9 mouse cellular contexts compared by ENCODE assay signal in genomic region chr1:120963477-120964178, GRCm38 (mm10).
DNase-seq lines count a peak whose midpoint lies in the region; ATAC-seq and TF ChIP-seq lines count a peak whose summit lies in the region.
"Had no signal": no experiment of that assay in that cellular context is flagged by ENCODE, and none has a peak within 500 bp of the region (broad histone marks: within the 10 kb centered on the region; RNA-seq: fewer than 3 reads in every experiment).

No protein-coding gene starts in this region.

- H3K27ac ChIP-seq in kidney, postnatal 0 days, result no peak overlapping the region
- H3K27ac ChIP-seq in embryonic facial prominence, embryonic 13.5 days, result no peak overlapping the region
- H3K27ac ChIP-seq in hindbrain, postnatal 0 days, result no peak overlapping the region
- H3K27ac ChIP-seq in neural tube, embryonic 12.5 days, result no peak overlapping the region

- TF ChIP-seq CTCF in kidney, postnatal 0 days (IDR thresholded peaks at IDR 0.05; ENCODE audit: low read depth), result no peak
- no peak for TF ChIP-seq CTCF in hindbrain, postnatal 0 days (IDR thresholded peaks at IDR 0.05; ENCODE audit: low read depth)

- peak; percentile 49 for DNase-seq in kidney, postnatal 0 days (ENCODE audit: low spot score)
- no peak for DNase-seq in kidney, adult 11 months
- peak; percentile 18 for DNase-seq in hindbrain, postnatal 0 days (ENCODE audit: low spot score)
- no peak for DNase-seq in cerebellum, postnatal 25 days

- no peaks in the 10 kb centered on the region for H3K4me1 ChIP-seq in kidney, postnatal 0 days (replicated peaks; ENCODE audit: insufficient read depth, low read length)
- H3K4me1 ChIP-seq in embryonic facial prominence, embryonic 13.5 days, result peaks cover 7% of the 10 kb centered on the region; the same call in 1 of the 2 replicates
- H3K4me1 ChIP-seq in hindbrain, postnatal 0 days (ENCODE audit: insufficient read depth, low read length), result no peaks in the 10 kb centered on the region
- H3K4me1 ChIP-seq in neural tube, embryonic 12.5 days, result no peaks in the 10 kb centered on the region

- peak overlapping the region; percentile 44 for H3K4me2 ChIP-seq in kidney, postnatal 0 days (ENCODE audit: low read length)
- H3K4me2 ChIP-seq in embryonic facial prominence, embryonic 13.5 days, result peak overlapping the region; percentile 61
- peak overlapping the region; percentile 56 for H3K4me2 ChIP-seq in hindbrain, postnatal 0 days (ENCODE audit: low read depth, low read length)
- H3K4me2 ChIP-seq in neural tube, embryonic 12.5 days (replicated peaks), result peak overlapping the region; percentile 49

- no peaks in the 10 kb centered on the region for H3K36me3 ChIP-seq in kidney, postnatal 0 days (ENCODE audit: insufficient read depth, low read length)
- H3K36me3 ChIP-seq in embryonic facial prominence, embryonic 13.5 days, result no peaks in the 10 kb centered on the region
- no peaks in the 10 kb centered on the region for H3K36me3 ChIP-seq in hindbrain, postnatal 0 days (ENCODE audit: insufficient read depth, low read length)
- no peaks in the 10 kb centered on the region for H3K36me3 ChIP-seq in neural tube, embryonic 12.5 days

- peak overlapping the region; percentile 1; the same call in 1 of the 2 replicates for H3K4me3 ChIP-seq in kidney, postnatal 0 days (replicated peaks; ENCODE audit: low read depth, low read length)
- peak overlapping the region; percentile 36 for H3K4me3 ChIP-seq in embryonic facial prominence, embryonic 13.5 days
- H3K4me3 ChIP-seq in hindbrain, postnatal 0 days (ENCODE audit: low read length), result peak overlapping the region; percentile 25
- H3K4me3 ChIP-seq in neural tube, embryonic 12.5 days, result no peak overlapping the region
- H3K4me3 ChIP-seq: erythroblast, embryonic 14.5 days had no signal

- H3K27me3 ChIP-seq in kidney, postnatal 0 days (ENCODE audit: insufficient read depth, low read length), result no peaks in the 10 kb centered on the region
- peaks cover 12% of the 10 kb centered on the region; the same call in 1 of the 2 replicates for H3K27me3 ChIP-seq in embryonic facial prominence, embryonic 13.5 days
- no peaks in the 10 kb centered on the region for H3K27me3 ChIP-seq in hindbrain, postnatal 0 days (ENCODE audit: insufficient read depth, low read length)
- H3K27me3 ChIP-seq in neural tube, embryonic 12.5 days (replicated peaks), result no peaks in the 10 kb centered on the region

- WGBS in kidney, postnatal 0 days, result 27% methylated on average over 14 of the region's 14 CpGs
- 24% methylated on average over 14 of the region's 14 CpGs for WGBS in embryonic facial prominence, embryonic 13.5 days
- WGBS in hindbrain, postnatal 0 days, result 34% methylated on average over 14 of the region's 14 CpGs
- 32% methylated on average over 14 of the region's 14 CpGs for WGBS in neural tube, embryonic 12.5 days

- no peaks in the 10 kb centered on the region for H3K9me3 ChIP-seq in kidney, postnatal 0 days (replicated peaks; ENCODE audit: low read length)
- no peaks in the 10 kb centered on the region for H3K9me3 ChIP-seq in embryonic facial prominence, embryonic 13.5 days
- no peaks in the 10 kb centered on the region for H3K9me3 ChIP-seq in hindbrain, postnatal 0 days (ENCODE audit: low read length)
- H3K9me3 ChIP-seq in neural tube, embryonic 12.5 days, result no peaks in the 10 kb centered on the region

- ATAC-seq in kidney, postnatal 0 days (replicated peaks; ENCODE audit: low FRiP score, low read depth), result peak; percentile 85
- ATAC-seq in embryonic facial prominence, embryonic 13.5 days (ENCODE audit: insufficient number of reproducible peaks, insufficient read depth, low FRiP score, low TSS enrichment, low read depth), result no peak
- peak; percentile 74; the same call in 1 of the 2 replicates for ATAC-seq in hindbrain, postnatal 0 days
- 0 out of 2 replicates have a peak, but pooled peaks have one; percentile 71 for ATAC-seq in neural tube, embryonic 12.5 days (ENCODE audit: low FRiP score, low read depth)
- no peak for ATAC-seq in CD4-positive, CD25-positive, alpha-beta regulatory T cell, adult 4 months
- no peak for ATAC-seq in erythroid progenitor cell, adult 5-6 weeks (replicated peaks; ENCODE audit: low FRiP score, poor library complexity, severe bottlenecking)

- H3K9ac ChIP-seq in kidney, postnatal 0 days (ENCODE audit: low read depth, low read length), result no peak overlapping the region
- H3K9ac ChIP-seq in embryonic facial prominence, embryonic 13.5 days, result peak overlapping the region; percentile 37
- H3K9ac ChIP-seq in hindbrain, postnatal 0 days (replicated peaks; ENCODE audit: low read length), result no peak overlapping the region; the same call in 1 of the 2 replicates
- H3K9ac ChIP-seq in neural tube, embryonic 12.5 days, result no peak overlapping the region

Comparison
In these comparisons a context has a peak if more than half of its experiments do, and no peak if none do; other contexts are left out.
1. DNase-seq: peak in kidney, postnatal 0 days (single experiment) and hindbrain, postnatal 0 days (single experiment); none in kidney, adult 11 months (single experiment) and cerebellum, postnatal 25 days (0 of 2).
2. ATAC-seq: peak in kidney, postnatal 0 days (single experiment), hindbrain, postnatal 0 days (single experiment) and neural tube, embryonic 12.5 days (single experiment); none in embryonic facial prominence, embryonic 13.5 days (single experiment), CD4-positive, CD25-positive, alpha-beta regulatory T cell, adult 4 months (single experiment) and erythroid progenitor cell, adult 5-6 weeks (single experiment).
3. Peak in every context shown above with its lines, with median percentiles within 50 percentile points of each other: H3K4me2 ChIP-seq.